Mouse (Mus musculus): ENCODE measurements around the gene Sox30.

Sox30 gene

DNA sequence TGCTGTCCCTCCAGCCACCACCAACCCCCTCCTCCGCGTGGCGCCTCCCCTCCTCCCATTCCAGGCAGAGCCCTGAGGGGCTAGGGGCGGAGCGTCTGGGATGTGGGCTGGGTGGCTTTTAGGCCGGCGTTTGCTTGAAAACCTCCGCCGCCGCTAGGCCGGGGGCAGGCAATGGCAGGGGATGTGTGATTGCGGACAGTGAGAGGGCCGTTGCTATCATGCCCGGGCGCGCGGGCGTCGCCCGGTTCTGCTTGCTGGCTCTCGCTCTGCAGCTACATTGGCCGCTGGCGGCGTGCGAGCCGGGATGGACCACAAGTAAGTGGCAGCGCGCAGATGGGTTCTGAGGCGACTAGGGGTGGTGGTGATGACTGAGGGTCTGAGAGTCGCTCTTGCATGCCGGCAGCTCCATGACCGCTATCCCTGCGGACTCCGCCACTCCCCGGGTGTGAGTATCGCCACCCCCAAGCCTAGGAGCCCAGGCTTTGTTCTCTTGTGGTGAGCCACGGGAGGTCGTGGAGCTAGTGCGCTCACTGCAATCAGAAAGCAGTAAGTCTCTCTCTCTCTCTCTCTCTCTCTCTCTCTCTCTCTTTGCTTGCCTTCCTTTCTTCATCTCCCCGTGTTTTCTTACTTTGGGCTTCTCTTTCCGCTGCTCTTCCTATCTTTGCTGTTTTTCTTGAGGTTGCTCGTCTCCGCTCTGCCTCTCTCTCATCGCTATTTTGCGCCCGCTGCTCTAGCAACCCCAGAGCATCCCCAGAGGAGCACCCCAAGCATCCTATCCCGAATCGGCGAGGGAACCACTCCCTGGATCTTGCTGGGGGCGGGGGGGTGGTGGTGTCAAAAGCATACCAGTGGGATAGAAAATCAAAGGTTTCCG lies 76.0 kb downstream of the Sox30 start, which contains the start of gene Adam19:
Adam19 (plus strand) TSS at position 97 of the 874 bp plus-strand sequence.
- peak; percentile 51 for DNase-seq (ENCODE audit: low spot score)

DNA sequence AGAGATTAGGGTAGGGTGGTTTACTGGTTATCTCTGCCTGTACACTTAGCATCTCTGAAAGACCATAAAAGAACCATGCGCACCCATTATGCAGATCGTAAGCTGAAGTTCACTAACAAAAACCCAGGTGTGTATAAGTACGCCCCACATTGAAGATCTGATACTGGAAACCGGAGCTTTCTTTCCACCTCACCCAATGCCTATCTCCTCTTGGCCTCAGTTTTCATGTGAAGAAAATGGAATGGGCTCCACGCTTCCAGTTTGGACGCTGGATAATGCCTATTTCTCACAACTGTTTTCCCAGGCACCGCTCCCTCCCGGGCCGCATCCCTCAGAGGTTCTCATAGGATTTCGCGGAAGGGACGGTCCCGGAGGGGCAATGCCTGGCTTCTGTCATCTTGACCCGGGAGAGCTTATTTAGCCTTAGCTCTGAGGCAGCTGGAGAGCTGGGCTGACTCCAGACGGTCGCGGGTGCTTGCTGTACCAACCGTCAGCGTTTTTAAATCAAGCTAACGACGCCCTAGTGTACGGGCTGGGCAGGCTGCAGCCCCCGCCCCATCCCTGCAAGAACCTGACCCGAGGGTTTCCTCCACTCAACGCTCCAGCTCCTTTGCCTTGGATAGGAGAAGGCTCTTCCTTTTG lies 76.8 kb downstream of the Sox30 start:
- DNase-seq (ENCODE audit: low spot score): no peak

DNA sequence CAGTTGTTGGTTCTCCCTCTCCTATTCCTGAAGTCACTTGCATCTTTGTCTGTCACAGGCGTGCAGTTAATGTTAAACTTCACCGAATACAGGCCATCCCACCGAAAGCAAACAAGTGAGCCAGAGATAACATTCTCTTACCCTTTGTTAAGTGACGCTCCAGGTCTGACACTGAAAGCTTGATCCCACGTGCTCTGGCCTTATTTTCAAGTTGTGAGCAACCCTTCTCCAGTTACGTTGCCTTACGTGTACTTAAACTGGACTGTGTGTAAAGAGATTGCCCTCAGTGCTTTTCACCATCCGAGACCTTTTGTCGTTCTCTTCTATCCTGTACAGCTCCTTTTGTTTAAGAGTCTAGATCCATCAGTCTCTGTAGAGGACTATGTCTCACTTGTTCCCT lies 77.9 kb downstream of the Sox30 start:
- no peak for DNase-seq (ENCODE audit: low spot score)

DNA sequence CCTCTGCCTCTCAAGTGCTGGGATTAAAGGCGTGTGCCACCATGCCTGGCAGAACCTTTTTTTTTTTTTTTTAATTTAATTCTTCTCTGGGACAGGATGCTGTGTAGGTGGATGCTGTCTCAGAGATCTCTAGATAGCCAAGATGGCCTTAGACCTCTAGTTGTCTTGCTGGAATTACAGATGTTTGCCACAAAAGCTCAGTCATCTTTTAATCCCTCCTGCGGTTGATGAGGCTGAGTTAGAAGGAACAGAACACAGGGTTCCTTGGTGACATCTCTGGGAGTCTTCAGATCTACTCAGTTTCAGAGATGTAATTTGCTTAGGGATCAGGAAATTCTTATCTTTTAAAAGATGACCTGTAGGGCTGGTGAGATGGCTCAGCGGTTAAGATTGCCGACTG lies 78.8 kb downstream of the Sox30 start:
- DNase-seq (ENCODE audit: low spot score): no peak

DNA sequence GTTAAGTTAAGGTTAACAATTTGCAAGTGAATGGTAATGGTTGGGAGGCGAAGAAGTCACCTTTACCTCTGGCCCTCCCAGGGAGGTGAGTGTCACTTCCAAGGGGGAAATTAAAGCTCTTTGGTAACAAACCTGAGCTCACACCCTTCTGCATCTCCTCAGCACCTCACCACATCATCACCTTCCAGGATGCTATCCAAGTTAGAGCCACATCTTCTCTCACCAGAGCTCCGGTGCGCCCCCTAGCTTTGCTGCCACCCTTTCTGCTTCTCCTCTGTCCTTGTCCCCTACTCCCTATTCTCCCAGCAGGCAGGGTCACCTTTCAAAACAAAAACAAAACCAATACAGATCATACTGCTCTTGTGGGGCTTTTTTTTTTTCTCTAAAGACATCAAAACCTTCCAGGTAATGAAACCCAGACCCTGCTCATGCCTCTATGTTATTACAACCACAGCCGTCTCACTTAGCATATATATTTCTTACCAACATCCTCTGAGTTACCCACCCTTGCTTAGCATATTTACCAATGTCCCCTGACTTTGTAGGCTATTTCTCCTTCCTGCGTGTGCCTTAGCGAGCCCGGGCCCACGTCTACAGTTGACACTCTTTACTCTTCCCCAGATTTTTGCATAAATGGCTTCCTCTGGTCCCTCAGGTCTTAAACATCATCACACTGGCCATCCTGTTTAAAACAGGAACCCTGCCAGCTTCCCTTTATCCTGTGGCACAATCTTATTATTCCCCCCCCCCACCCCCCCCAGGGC lies 80.0 kb downstream of the Sox30 start:
- DNase-seq (ENCODE audit: low spot score): no peak

DNA sequence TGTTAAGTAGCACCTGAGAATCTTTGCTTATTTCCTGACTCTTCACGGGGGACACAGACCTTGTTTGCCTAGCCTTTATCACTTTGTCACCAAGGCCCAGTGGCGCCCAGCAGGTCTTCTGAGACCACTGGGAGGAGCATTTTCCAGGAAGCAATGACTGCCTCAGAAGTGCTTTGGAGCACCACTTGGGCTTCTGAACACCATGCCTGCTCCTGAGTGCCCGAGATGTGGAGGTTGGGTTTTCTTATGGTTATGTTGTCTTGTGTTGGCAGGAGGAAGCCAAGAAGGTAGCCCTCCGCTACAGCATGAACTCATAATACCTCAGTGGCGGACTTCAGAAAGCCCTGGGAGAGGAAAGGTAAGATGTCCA lies 80.5 kb downstream of the Sox30 start:
- no peak for DNase-seq (ENCODE audit: low spot score)

DNA sequence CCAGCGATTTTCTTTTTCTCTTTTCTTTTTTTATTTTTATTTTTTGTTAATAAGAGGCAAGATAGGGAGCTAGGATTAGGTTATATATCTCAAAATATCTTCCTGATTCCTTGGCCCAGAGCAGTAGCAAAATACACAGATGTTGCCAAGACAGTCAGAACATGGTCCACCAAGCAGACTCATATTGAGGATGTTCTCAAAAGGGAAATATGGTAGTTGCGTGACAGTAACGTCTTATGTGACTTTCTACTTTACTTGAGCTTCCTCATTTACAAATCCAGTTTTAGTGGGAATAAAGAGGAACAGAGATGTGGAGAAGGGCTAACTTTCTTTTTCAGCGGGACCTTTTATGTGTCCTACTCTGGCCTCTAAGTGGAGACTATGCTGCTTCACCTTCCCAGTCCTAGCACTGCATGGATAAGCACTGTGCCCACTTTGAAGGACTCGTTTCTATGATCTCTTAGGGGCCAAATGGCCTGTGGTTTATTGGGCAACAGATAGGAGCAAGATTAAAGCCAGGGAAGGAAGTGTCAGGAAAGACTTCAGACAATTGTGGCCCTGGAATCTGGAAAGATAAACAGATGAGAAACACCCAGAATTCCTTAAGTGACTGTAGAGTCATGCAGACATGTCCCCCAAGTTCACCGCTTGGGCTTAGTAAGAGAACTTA lies 81.8 kb downstream of the Sox30 start:
- no peak for DNase-seq (ENCODE audit: low spot score)

DNA sequence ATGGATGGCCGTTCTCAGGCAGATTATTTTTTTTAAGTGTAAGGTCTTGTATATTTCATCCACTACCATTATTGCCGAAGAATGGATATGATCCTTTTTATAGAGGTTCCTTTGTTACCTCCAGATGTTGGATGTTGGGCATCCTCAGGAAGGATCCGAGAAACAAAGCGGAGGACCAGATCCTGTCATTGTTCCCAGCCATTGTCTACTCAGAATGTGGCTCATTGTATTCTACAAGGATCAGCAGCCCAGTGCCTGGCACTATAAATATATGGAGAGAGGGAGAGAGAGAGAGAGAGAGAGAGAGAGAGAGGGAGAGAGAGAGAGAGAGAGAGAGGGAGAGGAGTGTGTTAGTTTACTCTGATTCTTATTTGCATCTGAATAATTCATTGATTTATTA lies 82.5 kb downstream of the Sox30 start:
- no peak for DNase-seq (ENCODE audit: low spot score)

DNA sequence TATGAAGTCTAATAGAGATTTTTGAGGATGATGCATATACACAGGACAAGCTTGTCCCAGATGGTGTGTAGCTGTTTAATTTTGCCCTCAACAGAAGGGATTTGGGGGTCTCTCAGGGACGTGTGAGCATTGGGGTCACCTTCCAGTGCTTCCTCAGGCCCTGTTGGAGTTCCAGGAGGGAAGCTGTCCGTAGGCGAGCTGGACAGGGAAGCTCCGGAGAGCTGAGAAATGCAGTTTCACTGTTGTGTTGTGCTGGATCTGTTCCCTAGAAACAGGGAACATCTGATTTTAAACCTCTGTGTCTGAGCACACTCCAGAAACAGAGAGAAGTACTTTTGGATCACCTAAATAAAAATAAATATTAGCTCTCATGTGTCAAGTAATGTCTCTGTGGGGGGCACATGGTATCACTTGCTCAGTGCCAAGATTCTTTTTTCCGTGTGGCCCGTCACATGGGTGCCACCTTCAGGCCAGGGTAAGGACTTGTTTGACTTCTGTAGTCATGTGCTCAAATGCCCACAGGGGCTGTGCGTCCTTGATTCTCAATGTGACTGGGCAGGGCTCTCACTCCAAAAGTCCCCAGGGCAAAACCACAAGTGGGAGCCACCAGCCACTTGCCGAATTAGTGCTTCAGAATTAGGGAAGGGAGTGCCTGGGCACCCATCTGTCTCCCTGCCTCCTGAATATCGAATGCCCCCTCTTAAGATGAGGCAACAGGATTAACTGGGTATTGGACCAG lies 83.1 kb downstream of the Sox30 start:
- DNase-seq (ENCODE audit: low spot score): no peak

DNA sequence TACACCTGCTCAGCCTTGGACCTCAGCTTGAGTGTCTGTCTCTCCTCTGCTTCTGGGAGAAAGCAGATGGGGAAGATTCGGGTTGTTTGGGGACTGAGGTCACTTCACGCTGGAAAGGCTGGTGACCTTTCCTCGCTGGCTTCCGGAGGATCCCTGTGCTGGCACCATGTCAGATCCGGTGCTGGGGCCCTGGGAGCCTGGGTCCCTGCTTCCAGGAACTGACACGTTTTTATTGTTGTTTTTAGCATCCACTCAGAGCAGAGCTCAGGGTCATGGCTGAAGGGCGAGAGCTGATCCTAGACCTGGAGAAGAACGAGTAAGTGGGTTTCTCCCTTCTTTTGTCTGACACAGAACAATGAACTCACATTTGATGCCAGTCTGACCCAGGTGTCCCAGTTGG lies 84.7 kb downstream of the Sox30 start:
- no peak for DNase-seq (ENCODE audit: low spot score)

DNA sequence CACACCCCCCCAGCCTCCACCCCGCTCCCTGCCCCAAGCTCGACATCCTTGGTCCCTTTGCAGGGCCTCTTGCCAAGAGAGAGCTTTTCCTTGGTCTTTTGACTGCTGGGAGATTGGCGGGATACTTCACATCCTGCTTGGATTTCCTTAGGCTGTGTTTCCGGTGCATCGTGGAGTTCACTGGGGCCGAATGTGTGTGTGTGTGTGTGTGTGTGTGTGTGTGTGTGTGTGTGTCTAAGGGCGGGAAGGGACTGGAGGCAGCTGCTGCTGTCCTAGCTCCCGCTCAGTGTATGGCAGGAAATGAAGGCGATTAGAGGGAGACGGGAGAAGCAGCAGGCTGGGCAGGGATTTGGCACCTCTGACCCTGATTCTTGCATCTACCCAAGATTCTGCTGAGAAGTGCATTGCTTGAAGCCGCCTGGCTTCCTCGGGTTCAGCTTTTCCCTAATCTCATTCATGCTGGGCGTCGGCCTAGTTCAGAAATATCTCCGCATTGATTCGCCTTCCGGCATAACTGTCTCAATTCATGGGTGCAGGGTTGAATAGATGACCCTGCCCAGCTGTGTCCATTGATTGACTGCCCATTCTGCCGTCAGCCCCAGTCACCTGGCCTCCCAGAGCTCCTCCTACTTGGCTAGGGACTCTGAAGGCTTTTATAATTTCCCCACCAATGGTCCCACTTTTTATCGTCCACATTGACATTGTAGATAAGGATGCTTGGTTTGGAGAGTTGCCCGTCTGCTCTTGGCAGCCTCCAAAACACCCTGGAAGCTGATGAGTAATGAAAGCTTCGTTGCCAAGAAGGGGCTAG lies 85.3 kb downstream of the Sox30 start:
- no peak for DNase-seq (ENCODE audit: low spot score)

Data from ovary, postnatal 10 days (tissue).